Mouse (Mus musculus): ENCODE results near the gene Nfatc3.

- TF ChIP-seq CTCF (IDR thresholded peaks at IDR 0.05; ENCODE audit: low read depth, low read length) (no peak), POLR2A (IDR thresholded peaks at IDR 0.05; ENCODE audit: borderline replicate concordance, low read depth, low read length) (no peak)
Measured at GRCm38 (mm10) chr8:106130505-106130904, 71.9 kb downstream of the Nfatc3 start.

Measured in bone marrow macrophage, adult 2 months (primary cell).